Mouse (Mus musculus) forebrain, embryonic 15.5 days (tissue): ENCODE measurements around the gene Cmya5. TPM values are rescaled to one million over a fixed set of nuclear protein-coding genes. Genes with fewer than 3 reads are reported as not detected.
A peak's percentile ranks its signal among the peaks of the same experiment; 100 is the strongest.
"Not testable (repeated sequence)": the region's sequence is repeated elsewhere in the genome, so short reads cannot be mapped to it uniquely, and the experiment has no call there.

Experiments used
- ATAC-seq: fragments of 200-750 bp; cut with Nextera tagmentation; replicated peaks from 2 replicates; pipeline ENCODE4 v1.8.0; 2017; ENCODE audit warnings: mild to moderate bottlenecking, moderate TSS enrichment, moderate library complexity
- H3K27ac ChIP-seq: fragments of 300-500 bp; sonication (generic); replicated peaks from 2 replicates; pipeline ENCODE4 v1.5.1; 2015; ENCODE audit warnings: mild to moderate bottlenecking, inconsistent platforms
- H3K27me3 ChIP-seq: fragments of 300-500 bp; sonication (generic); 2 replicates; pipeline ENCODE4 v1.6.1; 2015; ENCODE audit warnings: inconsistent platforms
- H3K36me3 ChIP-seq: fragments of 300-500 bp; sonication (generic); 2 replicates; pipeline ENCODE4 v1.6.1; 2015; ENCODE audit warnings: mild to moderate bottlenecking, inconsistent platforms
- H3K4me1 ChIP-seq: fragments of 300-500 bp; sonication (generic); 2 replicates; pipeline ENCODE4 v1.6.1; 2015; ENCODE audit warnings: inconsistent platforms
- H3K4me2 ChIP-seq: fragments of 300-500 bp; sonication (generic); replicated peaks from 2 replicates; pipeline ENCODE4 v1.6.1; 2015; ENCODE audit warnings: mild to moderate bottlenecking, inconsistent platforms
- H3K4me3 ChIP-seq: fragments of 300-500 bp; sonication (generic); 2 replicates; pipeline ENCODE4 v1.5.1; 2015; ENCODE audit warnings: mild to moderate bottlenecking, inconsistent platforms
- H3K9ac ChIP-seq: fragments of 300-500 bp; sonication (generic); replicated peaks from 2 replicates; pipeline ENCODE4 v1.6.1; 2015; ENCODE audit warnings: mild to moderate bottlenecking, inconsistent platforms
- H3K9me3 ChIP-seq: fragments of 300-500 bp; sonication (generic); 2 replicates; pipeline ENCODE4 v1.6.1; 2016; ENCODE audit warnings: inconsistent platforms
- WGBS: fragments of 180-500 bp; shearing (Covaris S2); methylation state at CpG from one replicate; pipeline ENCODE4 v1.1.7; 2015; ENCODE audit warnings: mixed read lengths; 5-methylcytosine and 5-hydroxymethylcytosine counted together
- polyA plus RNA-seq: library from polyadenylated mRNA; unstranded; fragments of >200 nt; fragmentation: Nextera tagmentation; extraction: Ambion mirVana; gene quantifications from 2 replicates; pipeline ENCODE4 v1.2.1, GENCODE M21; 2015

The Cmya5 gene
- polyA plus RNA-seq, result 0.15 and 0.19 TPM in 2 replicates

DNA sequence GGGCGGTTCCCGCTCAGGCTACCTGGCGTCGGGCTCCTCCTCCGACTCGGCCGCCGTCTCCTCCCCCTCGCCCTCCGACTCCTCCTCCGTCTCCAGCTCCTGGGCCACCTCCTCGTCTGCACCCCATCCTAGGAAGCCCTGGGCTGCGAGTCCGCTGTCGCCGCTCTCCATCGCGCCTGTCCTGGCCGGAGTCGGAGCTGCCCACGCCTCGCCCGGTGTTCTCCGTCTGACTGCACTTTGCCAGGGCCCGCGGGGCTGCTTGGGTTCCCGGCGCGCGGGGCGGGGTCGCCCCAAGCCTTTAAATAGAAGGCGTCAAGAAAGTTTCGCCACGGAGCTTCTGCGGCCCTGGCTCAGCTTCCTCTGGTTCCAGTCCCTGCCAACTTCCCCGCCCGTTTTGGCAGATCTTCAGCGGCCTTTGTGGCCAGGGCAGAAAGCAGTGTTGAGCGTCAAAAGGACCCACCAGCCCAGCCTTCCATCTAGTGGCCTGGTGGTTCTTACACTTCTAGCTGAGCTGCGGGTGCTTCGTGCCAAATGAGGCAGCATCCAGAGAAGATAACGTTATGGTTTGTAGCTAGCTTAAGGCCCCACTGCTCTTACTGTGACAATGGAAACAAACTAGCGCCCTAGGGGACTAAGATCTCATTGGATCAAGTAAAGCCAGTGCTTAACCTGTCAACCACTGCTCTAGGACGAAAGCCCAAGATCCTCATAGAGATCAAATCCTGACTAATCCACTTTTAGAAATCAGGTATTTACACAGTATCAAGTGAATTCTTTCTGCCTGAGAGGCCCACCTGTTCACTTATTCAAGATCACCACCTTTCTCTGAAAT is at the start of gene Cmya5:
Gene Cmya5, minus strand, starts transcription at position 389 of the 832 bp plus-strand sequence.
- Histone ChIP-seq H3K4me3 (peak within 1 kb of the TSS; percentile 48), H3K9me3 (no peaks in the 10 kb centered on the region), H3K36me3 (peaks cover 8% of the 10 kb centered on the region), H3K4me1 (peaks cover 16% of the 10 kb centered on the region), H3K27ac (peak within 1 kb of the TSS; percentile 12; the same call in 1 of the 2 replicates), H3K4me2 (peak within 1 kb of the TSS; percentile 95), H3K9ac (peak within 1 kb of the TSS; percentile 50), H3K27me3 (no peaks in the 10 kb centered on the region)
- peak; percentile 86 for ATAC-seq
- WGBS, result 2% methylated on average over 41 of the region's 45 CpGs

DNA sequence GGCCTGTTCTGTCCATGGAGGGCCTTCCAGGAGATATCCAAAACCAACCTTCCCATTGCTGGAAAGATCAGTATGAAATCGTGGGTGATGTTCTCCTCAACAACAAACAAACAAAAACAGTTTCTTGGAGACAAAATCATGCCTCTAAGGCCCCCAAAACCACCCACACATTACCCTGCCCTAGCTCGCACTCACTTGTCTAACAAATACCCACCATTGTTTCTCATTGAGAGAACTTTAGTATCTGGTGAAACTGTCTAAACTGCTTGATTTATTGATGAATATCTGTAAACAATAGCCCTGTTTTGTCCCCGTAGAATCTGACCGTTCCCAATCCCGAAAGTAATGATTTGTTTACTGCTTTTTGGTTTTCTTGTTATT is 48.1 kb upstream of the Cmya5 start:
- no peak; the same call in 1 of the 2 replicates for ATAC-seq

DNA sequence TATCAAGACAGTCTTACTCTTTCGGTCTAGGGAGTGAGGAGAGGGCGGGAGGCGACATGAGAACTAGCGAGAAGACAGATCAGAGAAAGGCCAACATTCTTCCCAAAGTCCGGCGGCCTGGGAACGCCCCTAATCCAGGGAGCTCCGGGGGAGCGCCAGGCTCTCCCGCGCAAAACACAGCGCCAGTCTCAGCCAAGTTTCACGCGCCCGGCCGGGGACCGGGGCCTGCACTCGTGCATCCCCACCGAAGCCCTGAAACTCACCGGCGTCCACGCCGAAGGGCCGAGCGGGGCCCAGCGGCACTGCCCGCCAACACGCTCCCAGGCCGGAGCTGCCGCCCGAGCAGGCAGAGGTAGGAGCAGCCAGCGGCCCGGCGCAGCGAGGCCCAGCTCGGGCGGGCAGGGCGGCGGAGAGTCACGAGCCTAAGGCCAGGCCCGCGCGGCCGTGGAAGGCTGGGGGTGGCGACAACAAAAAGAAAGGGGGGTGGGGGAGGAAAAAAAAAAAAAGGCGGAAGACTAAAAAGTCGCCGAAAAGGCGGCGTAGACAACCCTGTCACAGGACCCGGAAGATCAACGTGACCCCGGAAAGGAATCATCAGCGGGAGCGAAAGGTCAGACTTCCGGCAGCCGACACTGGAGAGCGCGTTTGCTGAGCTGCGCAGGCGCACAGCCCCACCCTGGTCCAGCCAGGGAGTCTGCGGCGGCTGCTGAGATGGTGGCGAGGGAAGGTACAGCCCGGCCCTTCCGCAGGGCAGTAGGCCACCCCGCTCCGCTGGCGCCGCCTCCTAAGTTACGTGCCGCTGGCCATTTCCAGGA is 47.5 kb upstream of the Cmya5 start, which contains the start of gene Tent2:
Gene Tent2, minus strand, starts transcription at position 555 of the 815 bp plus-strand sequence.
- WGBS, result under 1% methylated on average over 71 of the region's 72 CpGs
- peak; percentile 99 for ATAC-seq
- H3K4me1 ChIP-seq, result peaks cover 22% of the 10 kb centered on the region

More for the DNA sequence above, 48.1 kb upstream of the Cmya5 start:
- peaks cover 22% of the 10 kb centered on the region for H3K4me1 ChIP-seq
- H3K4me2 ChIP-seq, result peak overlapping the region; percentile 67
- H3K27me3 ChIP-seq, result no peaks in the 10 kb centered on the region
- H3K9ac ChIP-seq, result peak overlapping the region; percentile 63
- peak overlapping the region; percentile 88 for H3K27ac ChIP-seq
- H3K4me3 ChIP-seq, result peak overlapping the region; percentile 90
- WGBS, result 62% methylated on average over 5 of the region's 5 CpGs
- no peaks in the 10 kb centered on the region for H3K36me3 ChIP-seq
- no peaks in the 10 kb centered on the region for H3K9me3 ChIP-seq

DNA sequence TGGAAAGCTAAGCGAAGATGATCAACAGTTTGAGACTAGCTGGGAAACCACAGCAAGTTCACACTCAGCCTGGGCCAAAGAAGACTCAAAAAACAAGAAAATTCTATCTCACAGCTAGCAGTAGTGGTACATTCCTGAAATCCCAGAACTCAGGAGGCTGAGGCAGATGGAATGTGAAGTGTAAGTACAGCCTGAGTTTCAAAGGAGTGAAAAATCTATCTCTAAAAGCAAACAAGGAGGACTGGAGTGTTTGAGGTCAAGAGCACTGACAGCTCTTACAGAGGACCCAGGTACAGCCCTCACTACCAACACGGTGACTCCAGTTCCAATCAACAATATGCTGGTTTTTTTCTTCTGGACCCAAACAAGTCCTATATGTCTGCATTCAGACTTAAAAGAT is 44.9 kb upstream of the Cmya5 start:
- 92% methylated on average over 2 of the region's 2 CpGs for WGBS
- Histone ChIP-seq H3K9ac (no peak overlapping the region), H3K4me1 (peaks cover 22% of the 10 kb centered on the region), H3K27me3 (no peaks in the 10 kb centered on the region), H3K27ac (no peak overlapping the region), H3K36me3 (no peaks in the 10 kb centered on the region), H3K9me3 (no peaks in the 10 kb centered on the region), H3K4me3 (no peak overlapping the region), H3K4me2 (no peak overlapping the region)
- ATAC-seq, result no peak

More for the DNA sequence above, 47.5 kb upstream of the Cmya5 start, which contains the start of gene Tent2:
- H3K4me3 ChIP-seq, result peak within 1 kb of the TSS; percentile 90
- peak within 1 kb of the TSS; percentile 67 for H3K4me2 ChIP-seq
- H3K9me3 ChIP-seq, result no peaks in the 10 kb centered on the region
- peak within 1 kb of the TSS; percentile 94 for H3K9ac ChIP-seq
- H3K36me3 ChIP-seq, result no peaks in the 10 kb centered on the region
- H3K27ac ChIP-seq, result peak within 1 kb of the TSS; percentile 88
- no peaks in the 10 kb centered on the region for H3K27me3 ChIP-seq

DNA sequence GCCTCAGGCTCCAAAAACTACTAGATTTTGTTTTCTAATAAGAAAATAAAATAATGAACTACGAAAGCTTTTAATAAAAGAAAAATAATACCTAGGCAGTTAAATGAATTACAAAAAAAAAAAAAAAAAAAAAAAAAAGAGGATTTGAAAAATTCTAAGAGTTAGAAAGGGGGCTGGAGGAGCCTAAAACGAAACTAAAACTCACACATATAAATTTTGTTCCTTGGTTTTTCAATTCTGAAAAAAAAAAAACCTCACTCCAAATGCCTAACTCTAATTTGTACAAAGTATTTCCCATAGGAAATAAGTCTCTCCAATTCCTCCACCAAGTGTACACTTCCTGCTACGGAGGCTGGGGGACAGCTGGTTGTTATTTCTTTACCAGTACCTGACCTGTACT is 44.2 kb upstream of the Cmya5 start:
- Histone ChIP-seq H3K27me3 (no peaks in the 10 kb centered on the region), H3K4me3 (no peak overlapping the region), H3K36me3 (peaks cover 3% of the 10 kb centered on the region; the same call in 1 of the 2 replicates), H3K4me1 (peaks cover 22% of the 10 kb centered on the region), H3K27ac (no peak overlapping the region), H3K9me3 (no peaks in the 10 kb centered on the region), H3K9ac (no peak overlapping the region), H3K4me2 (no peak overlapping the region)
- 92% methylated on average over 3 of the region's 3 CpGs for WGBS
- no peak for ATAC-seq

DNA sequence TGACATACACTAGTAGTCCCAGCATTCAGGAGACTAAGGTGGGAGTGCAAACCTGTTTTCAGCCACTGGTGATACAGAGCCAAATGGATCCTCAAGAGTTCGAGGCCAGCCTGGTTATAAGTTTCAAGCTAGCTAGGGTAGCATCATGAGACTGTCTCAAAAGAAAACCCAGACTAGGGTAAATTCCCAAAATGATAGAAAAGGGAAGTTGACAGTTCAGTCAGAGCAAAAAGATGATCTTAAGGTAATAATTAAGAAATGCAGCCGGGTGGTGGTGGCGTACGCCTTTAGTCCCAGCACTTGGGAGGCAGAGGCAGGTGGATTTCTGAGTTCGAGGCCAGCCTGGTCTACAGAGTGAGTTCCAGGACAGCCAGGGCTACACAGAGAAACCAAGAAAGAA is 43.3 kb upstream of the Cmya5 start:
- H3K4me3 ChIP-seq, H3K9me3 ChIP-seq, H3K9ac ChIP-seq, H3K4me2 ChIP-seq, H3K27me3 ChIP-seq, ATAC-seq, H3K27ac ChIP-seq: not testable (repeated sequence)
- H3K4me1 ChIP-seq, result peaks cover 21% of the 10 kb centered on the region
- peaks cover 11% of the 10 kb centered on the region; the same call in 1 of the 2 replicates for H3K36me3 ChIP-seq
- WGBS, result 93% methylated on average over 5 of the region's 5 CpGs

DNA sequence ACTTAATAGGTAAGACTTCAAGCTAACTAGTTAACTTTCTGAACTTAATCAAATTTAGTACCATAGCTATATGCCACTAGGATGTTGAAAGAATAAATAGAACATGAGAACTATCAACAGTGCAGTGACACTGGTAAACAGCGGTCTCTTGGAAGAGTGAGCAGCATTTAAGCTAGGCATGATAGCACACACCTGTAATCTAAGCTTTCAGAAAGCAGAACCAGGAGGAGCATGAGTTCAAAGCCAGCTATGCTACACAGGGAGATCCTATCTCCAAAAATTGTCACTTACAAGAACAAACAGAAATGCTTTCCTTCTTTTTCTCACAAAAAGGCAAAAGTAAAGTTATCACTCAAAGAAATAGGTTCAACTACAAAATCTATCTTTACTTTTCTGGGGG is 35.8 kb upstream of the Cmya5 start:
- Histone ChIP-seq H3K9me3 (no peaks in the 10 kb centered on the region), H3K27me3 (no peaks in the 10 kb centered on the region), H3K9ac (no peak overlapping the region), H3K4me3 (no peak overlapping the region), H3K4me2 (no peak overlapping the region), H3K36me3 (peaks cover 25% of the 10 kb centered on the region; the same call in 1 of the 2 replicates), H3K4me1 (peaks cover 4% of the 10 kb centered on the region; the same call in 1 of the 2 replicates), H3K27ac (no peak overlapping the region)
- WGBS, result 94% methylated on average over 1 of the region's 1 CpGs
- no peak for ATAC-seq

DNA sequence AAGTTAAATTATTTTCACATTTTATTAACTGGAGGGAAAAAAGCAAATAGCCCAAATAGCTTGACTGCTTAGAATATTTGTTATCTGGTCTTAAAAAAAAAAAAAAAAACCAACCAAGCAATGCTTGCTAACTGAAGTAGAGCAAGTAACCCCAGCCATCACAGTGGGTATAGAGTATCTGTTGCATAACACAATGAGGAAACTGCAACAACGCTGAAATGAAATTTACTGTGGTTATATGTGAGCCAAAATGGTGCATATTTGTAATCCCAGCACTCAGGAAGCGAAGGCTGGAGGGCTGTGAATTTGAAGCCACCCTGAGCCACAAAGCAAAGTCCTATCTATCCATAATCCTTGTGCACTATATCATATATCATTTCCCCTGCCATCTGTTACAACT is 35.0 kb upstream of the Cmya5 start:
- no peak overlapping the region for H3K27ac ChIP-seq
- no peak for ATAC-seq
- WGBS, result 83% methylated on average over 2 of the region's 2 CpGs
- no peaks in the 10 kb centered on the region for H3K27me3 ChIP-seq
- no peak overlapping the region for H3K4me2 ChIP-seq
- H3K9me3 ChIP-seq, result no peaks in the 10 kb centered on the region
- no peak overlapping the region for H3K9ac ChIP-seq
- no peak overlapping the region for H3K4me3 ChIP-seq
- H3K4me1 ChIP-seq, result peaks cover 4% of the 10 kb centered on the region; the same call in 1 of the 2 replicates
- peaks cover 29% of the 10 kb centered on the region; the same call in 1 of the 2 replicates for H3K36me3 ChIP-seq

DNA sequence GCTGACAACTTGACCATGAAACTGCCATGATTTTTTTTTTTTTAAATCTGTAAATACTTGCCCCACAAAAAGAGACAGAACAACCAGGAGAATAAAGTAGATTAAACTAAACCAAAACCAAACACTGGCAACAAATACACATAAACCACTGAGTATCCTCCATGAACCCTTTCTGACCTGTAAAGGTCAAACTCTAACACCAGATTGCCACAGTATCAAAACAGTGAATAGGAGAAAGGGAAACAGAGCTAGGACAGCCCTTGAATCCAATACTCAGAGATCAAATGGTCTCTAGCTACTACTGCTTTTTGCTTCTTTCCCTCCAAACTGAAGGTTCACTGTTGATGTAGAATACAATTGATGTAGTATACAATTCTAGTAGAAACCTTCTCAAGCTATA is 33.0 kb upstream of the Cmya5 start:
- Histone ChIP-seq H3K4me3 (no peak overlapping the region), H3K9me3 (no peaks in the 10 kb centered on the region), H3K27ac (no peak overlapping the region), H3K9ac (no peak overlapping the region), H3K4me2 (no peak overlapping the region), H3K27me3 (no peaks in the 10 kb centered on the region), H3K36me3 (peaks cover 25% of the 10 kb centered on the region), H3K4me1 (peaks cover 4% of the 10 kb centered on the region; the same call in 1 of the 2 replicates)
- ATAC-seq, result no peak

DNA sequence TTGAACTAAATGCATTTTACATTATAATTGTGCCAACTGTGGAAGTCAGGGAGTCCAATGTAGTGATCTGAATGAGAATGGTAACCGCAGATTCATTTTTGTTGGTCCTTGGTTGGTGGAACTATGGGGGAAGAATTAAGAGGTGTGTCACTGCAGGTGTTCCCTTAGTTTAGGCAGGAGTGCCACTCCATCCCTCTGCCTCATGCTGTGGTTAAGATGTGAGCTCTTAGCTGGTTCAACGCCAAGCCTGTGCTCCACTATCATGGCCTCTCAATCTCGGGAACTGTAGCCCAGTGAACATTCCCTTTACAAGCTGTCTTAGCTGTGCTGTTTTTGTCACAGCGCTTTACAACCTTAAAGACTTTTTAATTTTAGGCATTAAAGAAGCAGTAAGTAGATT is 18.8 kb upstream of the Cmya5 start:
- ATAC-seq, result no peak
- no peak overlapping the region for H3K27ac ChIP-seq
- H3K36me3 ChIP-seq, result peaks cover 22% of the 10 kb centered on the region
- H3K4me2 ChIP-seq, result no peak overlapping the region
- no peaks in the 10 kb centered on the region for H3K27me3 ChIP-seq
- no peak overlapping the region for H3K4me3 ChIP-seq
- H3K4me1 ChIP-seq, result no peaks in the 10 kb centered on the region
- 94% methylated on average over 4 of the region's 4 CpGs for WGBS
- H3K9ac ChIP-seq, result no peak overlapping the region
- H3K9me3 ChIP-seq, result no peaks in the 10 kb centered on the region

DNA sequence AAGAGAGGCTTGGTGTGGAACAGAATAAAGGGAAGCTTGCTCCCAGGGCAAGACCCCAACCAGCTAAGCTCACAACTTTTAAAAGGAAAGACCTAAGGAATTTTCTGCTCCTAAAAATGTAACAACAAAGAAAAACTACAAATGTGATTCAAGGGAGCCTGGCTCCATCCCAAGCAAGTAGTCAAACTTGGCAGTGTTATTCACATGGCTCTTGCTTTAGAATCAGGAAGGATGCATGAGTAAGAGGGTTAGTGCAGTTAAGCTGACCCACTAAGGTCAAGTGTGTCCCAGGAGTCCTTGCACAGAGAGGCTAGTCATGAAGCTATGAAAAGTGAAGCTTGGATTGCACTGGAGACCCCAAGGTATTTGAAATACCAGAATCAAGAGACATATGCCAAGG is 17.9 kb upstream of the Cmya5 start:
- Histone ChIP-seq H3K27me3 (no peaks in the 10 kb centered on the region), H3K27ac (no peak overlapping the region), H3K4me3 (no peak overlapping the region), H3K4me2 (no peak overlapping the region), H3K9ac (no peak overlapping the region), H3K36me3 (peaks cover 17% of the 10 kb centered on the region), H3K4me1 (no peaks in the 10 kb centered on the region), H3K9me3 (no peaks in the 10 kb centered on the region)
- no peak for ATAC-seq

DNA sequence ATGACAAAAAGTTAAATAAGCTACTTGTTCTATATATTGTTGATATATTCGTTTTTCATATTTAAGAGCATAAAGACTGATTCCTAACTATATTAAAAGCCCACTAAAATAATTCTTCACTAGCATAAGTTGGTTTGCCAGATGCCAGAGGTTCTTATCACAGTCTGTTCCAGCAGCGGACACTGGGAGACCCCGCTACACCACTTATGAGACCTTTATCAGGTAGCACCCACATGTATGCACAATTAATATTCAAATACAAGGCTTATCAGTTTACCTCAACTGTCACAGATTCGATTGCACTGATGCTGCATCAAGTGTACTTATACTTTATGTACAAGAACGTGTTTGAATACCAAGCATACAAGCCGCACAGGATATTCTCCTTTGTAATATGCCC is 13.7 kb upstream of the Cmya5 start:
- H3K27me3 ChIP-seq, result no peaks in the 10 kb centered on the region
- H3K27ac ChIP-seq, result no peak overlapping the region
- H3K4me3 ChIP-seq, result no peak overlapping the region
- 95% methylated on average over 6 of the region's 6 CpGs for WGBS
- ATAC-seq, result no peak
- H3K4me2 ChIP-seq, result no peak overlapping the region
- H3K36me3 ChIP-seq, result peaks cover 10% of the 10 kb centered on the region
- H3K4me1 ChIP-seq, result no peaks in the 10 kb centered on the region
- H3K9ac ChIP-seq, result no peak overlapping the region
- H3K9me3 ChIP-seq, result no peaks in the 10 kb centered on the region
